Mouse (Mus musculus) myocyte (in vitro differentiated cells): ENCODE data around the gene 9930111J21Rik1.
"Not testable (repeated sequence)": the region's sequence is repeated elsewhere in the genome, so short reads cannot be mapped to it uniquely, and the experiment has no call there.

Experiments used
- CEBPB ChIP-seq: IDR thresholded peaks from 2 replicates; pipeline ENCODE4 v1.6.1; 2011; ENCODE audit warnings: mild to moderate bottlenecking, moderate library complexity; ENCODE audit not compliant: poor library complexity, insufficient read depth, severe bottlenecking
- E2F4 ChIP-seq: IDR thresholded peaks from one replicate; pipeline ENCODE4 v1.6.1; 2011; ENCODE audit warnings: mild to moderate bottlenecking, control low read depth, moderate library complexity; ENCODE audit not compliant: insufficient read depth
- POLR2A ChIP-seq: IDR thresholded peaks from one replicate; pipeline ENCODE4 v1.6.1; 2011; ENCODE audit warnings: low read depth, mild to moderate bottlenecking, control low read depth, moderate library complexity; ENCODE audit not compliant: insufficient read length
- REST ChIP-seq: IDR thresholded peaks from one replicate; pipeline ENCODE4 v1.6.1; 2011; ENCODE audit warnings: mild to moderate bottlenecking, control low read depth, moderate library complexity; ENCODE audit not compliant: insufficient read depth, insufficient read length
- TCF12 ChIP-seq: IDR thresholded peaks from one replicate; pipeline ENCODE4 v1.6.1; 2011; ENCODE audit warnings: mild to moderate bottlenecking, control low read depth; ENCODE audit not compliant: poor library complexity, insufficient read depth, severe bottlenecking

DNA sequence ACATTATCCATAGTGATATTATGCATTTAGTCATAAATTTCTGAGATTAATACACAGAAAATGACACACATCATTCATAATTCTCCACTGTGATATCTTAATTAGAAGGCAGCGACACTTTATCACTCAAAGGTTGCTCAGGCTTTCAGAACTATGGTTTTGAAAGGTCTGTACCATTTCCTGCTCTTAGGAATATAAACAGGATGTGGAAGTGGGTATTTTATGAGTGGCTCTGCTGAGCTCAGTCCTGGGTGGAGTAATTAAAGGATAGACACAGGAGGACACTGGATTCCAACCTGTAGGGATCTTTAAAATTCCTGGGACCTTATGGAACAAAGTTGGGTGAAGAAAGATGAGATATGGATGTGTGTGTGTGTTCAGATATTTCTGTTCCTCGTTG lies 27.1 kb upstream of the 9930111J21Rik1 start:
- TF ChIP-seq POLR2A, TCF12, CEBPB, REST, E2F4: not testable (repeated sequence)
